Mouse (Mus musculus): ENCODE measurements around the gene Sh2d6.
"Not testable (repeated sequence)": the region's sequence is repeated elsewhere in the genome, so short reads cannot be mapped to it uniquely, and the experiment has no call there.

Sh2d6 gene

GRCm38 (mm10) chr6:72503309-72503708, 18.2 kb downstream of the Sh2d6 start:
- DNase-seq (ENCODE audit: low spot score in 2 of 2): no peak

DNA sequence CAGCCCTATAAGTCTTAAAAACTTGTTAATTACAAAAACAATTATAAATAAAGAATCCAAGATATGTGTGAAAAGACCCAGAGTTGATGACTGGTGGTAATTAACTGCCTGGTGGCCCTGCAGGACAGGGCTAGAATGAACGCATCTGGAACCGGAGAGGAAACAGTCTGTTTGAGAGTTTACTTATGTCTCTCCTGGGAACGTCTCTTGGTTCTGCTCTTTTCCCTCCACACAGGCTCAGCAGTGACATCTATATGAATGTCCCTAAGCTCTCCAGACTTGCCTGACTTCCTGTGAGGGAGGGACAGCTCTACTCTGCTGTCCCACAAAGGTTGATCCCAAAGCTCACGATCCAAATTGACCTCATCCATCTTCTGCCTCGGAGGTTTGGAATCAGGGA, 22.6 kb downstream of the Sh2d6 start:
- no peak for DNase-seq (ENCODE audit: low spot score in 2 of 2)

GRCm38 (mm10) chr6:72492892-72493291, 28.6 kb downstream of the Sh2d6 start:
- DNase-seq (ENCODE audit: low spot score in 2 of 2): no peak

- DNase-seq (ENCODE audit: low spot score in 2 of 2): no peak
These were observed 30.4 kb downstream of the Sh2d6 start for GRCm38 (mm10) chr6:72491151-72491550.

DNA sequence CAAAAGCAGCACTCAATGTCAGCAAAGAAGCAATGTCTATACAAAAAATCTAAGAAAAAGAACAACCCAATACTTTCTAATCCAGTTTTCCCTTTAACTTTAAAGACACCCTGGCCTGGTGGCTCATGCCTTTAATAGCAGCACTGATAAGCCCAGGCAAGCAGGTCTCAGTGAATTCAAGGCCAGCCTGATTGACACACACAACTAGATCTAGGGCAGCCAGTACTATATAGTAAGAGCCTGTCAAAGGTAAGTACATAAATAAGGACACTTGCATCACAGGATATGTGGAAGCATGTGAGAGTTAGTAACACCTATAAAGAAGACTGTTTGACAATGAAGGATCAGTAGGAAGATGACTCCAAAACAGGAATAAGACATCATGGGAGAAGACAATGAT, 32.0 kb downstream of the Sh2d6 start:
- DNase-seq (ENCODE audit: low spot score in 2 of 2): no peak

GRCm38 (mm10) chr6:72488850-72489249, 32.7 kb downstream of the Sh2d6 start:
- DNase-seq (ENCODE audit: low spot score in 2 of 2): no peak

DNA sequence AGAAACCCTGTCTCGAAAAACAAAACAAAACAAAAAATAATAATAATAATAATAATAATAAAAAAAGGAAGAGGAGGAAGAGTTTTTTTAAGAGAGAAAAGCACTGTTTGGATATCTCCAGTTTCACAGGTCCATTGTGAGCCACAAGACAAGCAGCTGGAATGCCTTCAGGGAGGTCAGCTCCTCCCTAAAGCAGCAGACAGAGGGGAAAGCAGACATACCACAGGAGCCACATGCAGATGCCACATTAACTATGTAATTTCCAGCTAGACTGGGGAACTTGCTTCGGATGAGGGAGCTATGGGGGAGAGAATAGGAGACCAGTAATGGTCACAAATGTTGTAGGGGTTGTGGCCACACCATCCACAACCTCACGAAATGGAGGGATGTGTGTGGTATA, 34.2 kb downstream of the Sh2d6 start:
- no peak for DNase-seq (ENCODE audit: low spot score in 2 of 2)

- no peak for DNase-seq (ENCODE audit: low spot score in 2 of 2)
These were observed 35.2 kb downstream of the Sh2d6 start for GRCm38 (mm10) chr6:72486307-72486706.

DNA sequence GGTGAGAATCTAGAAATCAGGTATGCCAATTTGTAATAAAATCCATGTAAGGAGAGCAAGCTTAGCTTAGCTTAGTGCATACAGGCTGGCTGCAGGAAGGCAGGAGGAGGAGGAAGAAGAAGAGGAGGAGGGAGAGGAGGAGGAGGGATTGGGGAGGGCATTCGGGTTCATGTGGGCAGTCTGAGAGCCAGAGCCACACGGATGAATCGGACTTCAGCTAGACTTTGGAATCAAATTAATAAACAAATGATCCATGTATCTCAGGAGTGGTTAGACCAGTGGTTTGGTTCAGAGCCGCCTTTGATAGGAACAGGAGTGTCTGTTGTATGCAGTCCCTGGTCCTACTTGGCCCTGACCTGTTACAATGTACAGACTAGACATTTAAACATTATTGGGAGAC, 36.6 kb downstream of the Sh2d6 start:
- no peak for DNase-seq (ENCODE audit: low spot score in 2 of 2)

GRCm38 (mm10) chr6:72482156-72482555, 39.4 kb downstream of the Sh2d6 start:
- DNase-seq (ENCODE audit: low spot score in 2 of 2): no peak

- DNase-seq (ENCODE audit: low spot score in 2 of 2): no peak
These were observed 41.1 kb downstream of the Sh2d6 start for GRCm38 (mm10) chr6:72480422-72480702.

- no peak for DNase-seq (ENCODE audit: low spot score in 2 of 2)
These were observed 41.7 kb downstream of the Sh2d6 start for GRCm38 (mm10) chr6:72479645-72480421.

DNA sequence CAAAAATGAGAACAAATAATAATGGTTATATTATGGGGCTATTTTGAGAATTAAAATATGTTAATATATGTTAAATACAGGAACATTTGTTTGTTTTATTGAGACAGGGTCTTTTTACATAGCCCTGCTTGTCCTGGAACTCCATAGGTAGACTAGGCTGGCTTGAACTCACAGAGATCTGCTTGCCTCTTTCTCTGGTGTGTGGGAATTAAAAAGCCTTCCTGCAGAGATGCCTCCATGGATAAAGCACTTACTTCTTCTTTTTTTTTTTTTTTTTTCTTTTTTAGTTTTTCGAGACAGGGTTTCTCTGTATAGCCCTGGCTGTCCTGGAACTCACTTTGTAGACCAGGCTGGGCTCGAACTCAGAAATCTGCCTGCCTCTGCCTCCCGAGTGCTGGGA, 42.8 kb downstream of the Sh2d6 start:
- DNase-seq (ENCODE audit: low spot score in 2 of 2): not testable (repeated sequence)

GRCm38 (mm10) chr6:72477621-72478020, 43.9 kb downstream of the Sh2d6 start:
- DNase-seq (ENCODE audit: low spot score in 2 of 2): no peak

DNA sequence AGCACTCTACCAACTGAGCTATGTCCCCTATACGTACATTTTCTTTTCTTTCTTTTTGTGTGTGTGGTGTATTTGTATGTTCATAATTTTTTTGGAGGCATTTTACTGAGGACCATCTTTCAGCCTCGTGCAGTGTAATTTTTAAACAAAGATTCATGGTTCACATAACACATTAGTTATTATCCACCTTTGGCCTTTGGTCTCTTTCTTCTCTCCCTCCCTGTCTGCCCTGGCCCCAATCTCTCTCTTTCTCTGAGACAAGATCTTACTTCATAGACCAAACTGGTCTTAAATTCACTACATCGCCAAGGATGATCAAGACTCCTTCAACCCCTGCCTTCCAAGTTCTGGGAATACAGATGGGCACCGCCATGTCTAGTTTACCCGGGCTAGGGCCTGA, 44.7 kb downstream of the Sh2d6 start:
- DNase-seq (ENCODE audit: low spot score in 2 of 2): no peak

- no peak for DNase-seq (ENCODE audit: low spot score in 2 of 2)
These were observed 46.1 kb downstream of the Sh2d6 start for GRCm38 (mm10) chr6:72475221-72475985.

DNA sequence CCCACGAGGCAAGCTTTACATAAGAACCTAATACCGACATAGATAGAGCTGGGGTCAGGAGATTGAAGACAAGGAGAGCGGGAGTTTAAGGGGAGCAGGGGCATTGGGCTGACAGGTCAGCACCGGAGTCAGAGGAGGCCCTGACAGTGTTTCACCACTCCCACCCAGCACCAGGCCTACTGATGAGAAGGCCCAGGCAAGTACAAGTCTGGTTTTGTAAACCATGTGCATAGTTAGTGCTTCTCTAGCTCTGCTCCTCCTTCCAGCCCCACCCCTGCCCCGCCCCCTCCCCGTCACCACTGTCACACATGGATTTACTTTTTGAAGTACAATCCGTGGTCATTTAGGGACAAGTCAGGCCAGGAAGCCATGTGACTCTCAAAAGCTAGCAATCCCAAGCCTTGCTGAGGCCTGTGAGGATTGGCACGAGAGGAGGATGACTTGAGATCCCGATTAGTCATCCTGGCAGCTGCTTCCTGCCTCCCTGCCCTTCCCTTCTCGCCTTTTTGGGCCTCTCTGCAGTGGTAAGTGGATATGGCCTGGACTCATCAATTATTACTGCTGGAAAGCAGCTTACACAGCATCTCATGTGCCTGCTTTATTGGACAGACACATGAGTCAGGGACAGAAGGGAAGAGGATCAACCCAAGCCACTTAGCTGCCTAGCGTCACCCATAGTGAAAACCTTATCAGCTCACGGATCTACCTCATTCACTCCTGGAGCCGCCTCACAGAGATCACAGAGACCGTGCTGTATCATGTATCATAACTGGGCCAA, 48.1 kb downstream of the Sh2d6 start:
- DNase-seq (ENCODE audit: low spot score in 2 of 2): peak in 1 of 2 experiments; percentile 47

DNA sequence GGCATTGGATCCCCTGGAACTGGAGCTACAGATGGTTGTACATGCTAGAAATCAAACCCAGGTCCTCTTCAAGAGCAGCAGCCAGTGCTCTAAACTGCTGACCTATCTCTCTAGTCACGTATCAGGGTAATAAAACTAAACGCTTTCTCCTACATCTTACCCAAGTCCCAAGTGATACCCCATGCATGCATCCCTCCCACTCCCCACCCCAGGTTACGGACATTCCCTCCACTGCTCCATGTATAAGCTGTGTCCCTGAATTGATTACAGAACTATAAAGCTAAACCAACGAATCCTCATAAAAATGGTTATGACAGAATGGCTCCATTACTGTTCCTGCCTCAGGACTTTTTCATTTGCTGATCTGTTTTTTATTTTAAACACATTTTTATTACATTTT, 55.3 kb downstream of the Sh2d6 start:
- no peak for DNase-seq (ENCODE audit: low spot score in 2 of 2)

DNA sequence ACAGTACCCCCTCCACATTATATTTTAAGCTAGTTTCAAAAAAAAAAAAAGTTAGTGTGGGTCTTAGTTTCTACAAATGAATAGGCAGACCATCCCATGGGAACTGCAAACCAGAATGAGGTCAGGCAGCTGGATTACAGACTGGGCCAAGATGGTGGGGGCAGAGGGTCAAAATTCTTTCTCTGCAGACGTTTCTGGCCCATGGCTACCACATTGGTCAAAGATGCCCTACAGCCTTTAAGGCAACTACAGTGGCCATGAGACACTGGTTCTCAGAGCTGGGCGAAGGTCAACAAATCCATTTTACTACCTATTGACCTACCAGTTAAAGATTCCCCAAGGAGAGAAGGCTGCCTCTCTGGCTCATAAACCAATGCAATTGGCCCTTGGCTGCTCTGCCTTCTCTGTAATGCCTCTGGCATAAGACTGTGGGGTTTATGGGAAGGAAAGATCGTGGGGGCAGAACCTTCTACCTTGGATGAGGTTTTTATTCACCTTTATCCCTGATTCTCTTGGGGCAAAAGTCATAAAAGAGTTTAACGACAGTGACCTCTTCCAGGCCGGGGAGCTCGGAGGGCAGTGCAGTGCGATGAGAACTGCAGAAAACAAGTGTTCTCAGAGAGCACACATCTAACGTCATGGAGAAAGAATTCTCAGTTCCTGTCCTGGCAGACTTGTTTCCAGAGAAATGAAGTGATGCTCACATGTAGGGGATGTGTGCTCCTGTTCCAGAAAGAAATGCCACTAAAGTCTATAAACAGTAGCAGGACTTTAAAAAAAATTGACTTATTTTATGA, 55.9 kb downstream of the Sh2d6 start:
- no peak for DNase-seq (ENCODE audit: low spot score in 2 of 2)
